Mouse (Mus musculus): ENCODE measurements around the gene Susd4. TPM values are rescaled to one million over a fixed set of nuclear protein-coding genes. Genes with fewer than 3 reads are reported as not detected.

The Susd4 gene
- total RNA-seq, 2 experiments from 2014 or later: 7.9 to 9.6 TPM

- no peak for DNase-seq (ENCODE audit: low spot score in 2 of 2)
Observed at GRCm38 (mm10) chr1:182914121-182914908, 150.7 kb downstream of the Susd4 start.

- DNase-seq (ENCODE audit: low spot score in 2 of 2): no peak
Observed at GRCm38 (mm10) chr1:182916166-182916565, 152.5 kb downstream of the Susd4 start.

- no peak for DNase-seq (ENCODE audit: low spot score in 2 of 2)
Observed at GRCm38 (mm10) chr1:182918718-182919346, 155.2 kb downstream of the Susd4 start.

- DNase-seq (ENCODE audit: low spot score in 2 of 2): no peak
Observed at GRCm38 (mm10) chr1:182922824-182923223, 159.2 kb downstream of the Susd4 start.

GRCm38 (mm10) chr1:182926465-182926864 is 162.8 kb downstream of the Susd4 start:
- DNase-seq (ENCODE audit: low spot score in 2 of 2): no peak

GRCm38 (mm10) chr1:182927878-182928851 is 164.5 kb downstream of the Susd4 start:
- no peak for DNase-seq (ENCODE audit: low spot score in 2 of 2)

- DNase-seq (ENCODE audit: low spot score in 2 of 2): no peak
Observed at GRCm38 (mm10) chr1:182935469-182935868, 171.8 kb downstream of the Susd4 start.

GRCm38 (mm10) chr1:182937486-182938120 is 173.9 kb downstream of the Susd4 start:
- DNase-seq (ENCODE audit: low spot score in 2 of 2): no peak

GRCm38 (mm10) chr1:182941921-182942320 is 178.3 kb downstream of the Susd4 start:
- no peak for DNase-seq (ENCODE audit: low spot score in 2 of 2)

- no peak for DNase-seq (ENCODE audit: low spot score in 2 of 2)
Observed at GRCm38 (mm10) chr1:182943911-182944310, 180.3 kb downstream of the Susd4 start.

- DNase-seq (ENCODE audit: low spot score in 2 of 2): no peak
Observed at GRCm38 (mm10) chr1:182944638-182945037, 181.0 kb downstream of the Susd4 start.

- no peak for DNase-seq (ENCODE audit: low spot score in 2 of 2)
Observed at GRCm38 (mm10) chr1:182945561-182945960, 181.9 kb downstream of the Susd4 start.

Other genes with a start within 250 kb of the Susd4 start
- gene Capn2, start 246.3 kb upstream of the Susd4 start, total RNA-seq (2021): 10 to 100 TPM; 67.3 to 72.8 TPM
- under 1 TPM in 1 of 2 experiments, not detected in 1; 0.11 TPM for gene Capn8, start 198.9 kb upstream of the Susd4 start, total RNA-seq (2021)
- gene Ccdc185, start 14.7 kb upstream of the Susd4 start, total RNA-seq (2021): not detected
- 1 to 10 TPM; 1.6 to 1.8 TPM for gene Tlr5, start 190.9 kb downstream of the Susd4 start, total RNA-seq (2021)